Mouse (Mus musculus): ENCODE results near the gene Aff3.

DNA sequence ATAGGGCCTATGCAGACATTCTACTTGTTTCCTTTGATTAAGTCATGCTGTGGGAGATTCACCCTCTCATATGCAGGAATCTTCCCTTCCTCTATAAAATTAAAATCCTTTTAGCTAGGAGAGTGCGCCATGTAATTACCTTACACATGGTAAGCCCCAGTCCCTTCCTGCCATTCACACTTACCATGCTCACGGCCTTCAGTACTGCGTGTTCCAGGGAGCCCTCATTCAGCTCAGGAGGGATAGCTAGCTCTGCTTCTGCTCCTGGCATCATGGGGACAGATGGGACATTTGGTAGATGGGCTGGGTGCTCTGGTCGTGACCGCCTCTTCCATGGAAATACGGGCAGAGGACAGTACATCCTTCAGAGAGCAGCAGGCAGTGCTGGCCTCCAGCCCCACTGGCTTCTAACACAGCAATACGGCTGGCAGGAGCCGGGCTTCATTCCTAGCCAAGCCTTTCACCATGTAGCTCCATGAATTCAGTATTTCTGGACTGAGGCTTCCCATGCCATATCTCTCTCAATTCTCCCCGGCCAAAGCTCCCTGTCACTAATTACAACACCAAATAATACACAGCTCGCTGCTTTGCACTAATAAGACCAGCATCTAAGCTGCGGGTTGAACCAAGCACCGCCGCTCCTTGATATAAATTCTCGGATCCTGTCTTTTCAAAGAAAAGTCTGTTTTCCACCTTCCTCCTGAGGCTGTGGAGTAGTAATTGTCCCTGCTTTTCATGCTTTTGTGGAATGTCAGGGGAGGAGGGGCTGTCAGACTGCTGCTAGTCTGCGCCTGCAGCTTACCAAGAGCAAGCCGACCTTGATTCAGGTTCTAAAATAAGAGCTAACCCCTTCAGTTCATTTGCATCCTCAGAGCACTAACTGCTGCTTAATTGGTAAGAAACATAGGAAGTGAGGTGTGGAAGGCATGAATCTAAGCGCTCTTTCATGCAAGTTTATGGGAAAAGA, 464.8 kb downstream of the Aff3 start:
- TF ChIP-seq CTCF (IDR thresholded peaks at IDR 0.05; ENCODE audit: low read depth) (no peak), EP300 (optimal IDR thresholded peaks at IDR 0.05) (no peak)

Measured in stomach, postnatal 0 days (tissue).